Mouse (Mus musculus): ENCODE measurements around the gene AI413582.

The AI413582 gene

GRCm38 (mm10) chr17:27565163-27565941, at the start of gene AI413582:
AI413582 (minus strand) TSS chr17:27565756.
- peak; percentile 97 for DNase-seq (ENCODE audit: low read depth, low spot score)

- DNase-seq (ENCODE audit: low read depth, low spot score), result no peak
Observed at GRCm38 (mm10) chr17:27613016-27613415, 47.5 kb upstream of the AI413582 start.

- no peak for DNase-seq (ENCODE audit: low read depth, low spot score)
Observed at GRCm38 (mm10) chr17:27611994-27612393, 46.4 kb upstream of the AI413582 start.

GRCm38 (mm10) chr17:27611519-27611884, 45.9 kb upstream of the AI413582 start:
- peak; percentile 62 for DNase-seq (ENCODE audit: low read depth, low spot score)

GRCm38 (mm10) chr17:27610679-27611518, 45.3 kb upstream of the AI413582 start:
- no peak for DNase-seq (ENCODE audit: low read depth, low spot score)

GRCm38 (mm10) chr17:27609576-27609975, 44.0 kb upstream of the AI413582 start:
- no peak for DNase-seq (ENCODE audit: low read depth, low spot score)

- DNase-seq (ENCODE audit: low read depth, low spot score), result no peak
Observed at GRCm38 (mm10) chr17:27603522-27604234, 38.1 kb upstream of the AI413582 start.

- DNase-seq (ENCODE audit: low read depth, low spot score), result peak; percentile 86
Observed at GRCm38 (mm10) chr17:27603036-27603435, 37.5 kb upstream of the AI413582 start.

- DNase-seq (ENCODE audit: low read depth, low spot score), result no peak
Observed at GRCm38 (mm10) chr17:27600869-27601268, 35.3 kb upstream of the AI413582 start.

GRCm38 (mm10) chr17:27600286-27600685, 34.7 kb upstream of the AI413582 start:
- no peak for DNase-seq (ENCODE audit: low read depth, low spot score)

- no peak for DNase-seq (ENCODE audit: low read depth, low spot score)
Observed at GRCm38 (mm10) chr17:27596376-27597190, 31.0 kb upstream of the AI413582 start.

- DNase-seq (ENCODE audit: low read depth, low spot score), result no peak
Observed at GRCm38 (mm10) chr17:27595659-27596375, 30.3 kb upstream of the AI413582 start.

GRCm38 (mm10) chr17:27592565-27592910, 27.0 kb upstream of the AI413582 start:
- no peak for DNase-seq (ENCODE audit: low read depth, low spot score)

GRCm38 (mm10) chr17:27591826-27592564, 26.4 kb upstream of the AI413582 start:
- DNase-seq (ENCODE audit: low read depth, low spot score), result peak; percentile 78

- DNase-seq (ENCODE audit: low read depth, low spot score), result no peak
Observed at GRCm38 (mm10) chr17:27588231-27588630, 22.7 kb upstream of the AI413582 start.

- DNase-seq (ENCODE audit: low read depth, low spot score), result no peak
Observed at GRCm38 (mm10) chr17:27587252-27587651, 21.7 kb upstream of the AI413582 start.

- no peak for DNase-seq (ENCODE audit: low read depth, low spot score)
Observed at GRCm38 (mm10) chr17:27586661-27587060, 21.1 kb upstream of the AI413582 start.

- DNase-seq (ENCODE audit: low read depth, low spot score), result peak; percentile 70
Observed at GRCm38 (mm10) chr17:27583185-27583894, 17.8 kb upstream of the AI413582 start.

GRCm38 (mm10) chr17:27580392-27581068, 15.0 kb upstream of the AI413582 start:
- peak; percentile 53 for DNase-seq (ENCODE audit: low read depth, low spot score)
